Mouse (Mus musculus) neural tube, embryonic 10.5 days (tissue): ENCODE measurements around the gene Olfr830.
"Not testable (repeated sequence)": the region's sequence is repeated elsewhere in the genome, so short reads cannot be mapped to it uniquely, and the experiment has no call there.

ENCODE experiments used
- DNase-seq: peaks from one replicate; pipeline ENCODE4 v3.0.0-alpha.2; 2017; ENCODE audit warnings: low spot score; ENCODE audit errors: extremely low spot score

Olfr830 gene

GRCm38 (mm10) chr9:18874393-18874792 lies at the start of gene Olfr830:
Olfr830 (plus strand) TSS chr9:18874693.
- DNase-seq, result no peak

GRCm38 (mm10) chr9:18854633-18855032 lies 19.9 kb upstream of the Olfr830 start, which contains the start of gene Olfr829:
Olfr829 (plus strand) TSS chr9:18854933.
- no peak for DNase-seq

GRCm38 (mm10) chr9:18907699-18908098 lies 33.2 kb downstream of the Olfr830 start:
- not testable (repeated sequence) for DNase-seq

- not testable (repeated sequence) for DNase-seq
Observed at GRCm38 (mm10) chr9:18927921-18928320, 53.4 kb downstream of the Olfr830 start.
